Mouse (Mus musculus): ENCODE data around the gene Pknox1. TPM values are rescaled to one million over a fixed set of nuclear protein-coding genes. Genes with fewer than 3 reads are reported as not detected.
"Not testable (repeated sequence)": the region's sequence is repeated elsewhere in the genome, so short reads cannot be mapped to it uniquely, and the experiment has no call there.

Pknox1 gene
- 30.6 and 31.3 TPM in 2 replicates for polyA plus RNA-seq (2016; fragmentation: Nextera tagmentation; extraction: Ambion mirVana)

GRCm38 (mm10) chr17:31564015-31564857, at the start of gene Pknox1:
Pknox1 (plus strand) TSS chr17:31564734.
- WGBS = under 1% methylated on average over 50 of the region's 72 CpGs
- peak; percentile 96 for ATAC-seq (ENCODE audit: low FRiP score)

GRCm38 (mm10) chr17:31519344-31519945, 45.1 kb upstream of the Pknox1 start:
- Histone ChIP-seq H3K36me3 (replicated peaks) (peaks cover 14% of the 10 kb centered on the region), H3K9ac (peak overlapping the region; percentile 64; the same call in 1 of the 2 replicates), H3K27me3 (peaks cover 4% of the 10 kb centered on the region; the same call in 1 of the 2 replicates), H3K4me2 (peak overlapping the region; percentile 70), H3K9me3 (no peaks in the 10 kb centered on the region), H3K4me3 (replicated peaks) (peak overlapping the region; percentile 64), H3K4me1 (peaks cover 18% of the 10 kb centered on the region), H3K27ac (no peak overlapping the region)
- ATAC-seq (ENCODE audit: low FRiP score) = peak; percentile 76
- 1% methylated on average over 7 of the region's 7 CpGs for WGBS

More at GRCm38 (mm10) chr17:31564015-31564857, at the start of gene Pknox1:
- Histone ChIP-seq H3K27ac (peak within 1 kb of the TSS; percentile 99), H3K4me2 (peak within 1 kb of the TSS; percentile 86), H3K9ac (peak within 1 kb of the TSS; percentile 86), H3K36me3 (replicated peaks) (no peaks in the 10 kb centered on the region), H3K4me3 (replicated peaks) (peak within 1 kb of the TSS; percentile 79), H3K9me3 (no peaks in the 10 kb centered on the region), H3K27me3 (no peaks in the 10 kb centered on the region), H3K4me1 (peaks cover 36% of the 10 kb centered on the region)

DNA sequence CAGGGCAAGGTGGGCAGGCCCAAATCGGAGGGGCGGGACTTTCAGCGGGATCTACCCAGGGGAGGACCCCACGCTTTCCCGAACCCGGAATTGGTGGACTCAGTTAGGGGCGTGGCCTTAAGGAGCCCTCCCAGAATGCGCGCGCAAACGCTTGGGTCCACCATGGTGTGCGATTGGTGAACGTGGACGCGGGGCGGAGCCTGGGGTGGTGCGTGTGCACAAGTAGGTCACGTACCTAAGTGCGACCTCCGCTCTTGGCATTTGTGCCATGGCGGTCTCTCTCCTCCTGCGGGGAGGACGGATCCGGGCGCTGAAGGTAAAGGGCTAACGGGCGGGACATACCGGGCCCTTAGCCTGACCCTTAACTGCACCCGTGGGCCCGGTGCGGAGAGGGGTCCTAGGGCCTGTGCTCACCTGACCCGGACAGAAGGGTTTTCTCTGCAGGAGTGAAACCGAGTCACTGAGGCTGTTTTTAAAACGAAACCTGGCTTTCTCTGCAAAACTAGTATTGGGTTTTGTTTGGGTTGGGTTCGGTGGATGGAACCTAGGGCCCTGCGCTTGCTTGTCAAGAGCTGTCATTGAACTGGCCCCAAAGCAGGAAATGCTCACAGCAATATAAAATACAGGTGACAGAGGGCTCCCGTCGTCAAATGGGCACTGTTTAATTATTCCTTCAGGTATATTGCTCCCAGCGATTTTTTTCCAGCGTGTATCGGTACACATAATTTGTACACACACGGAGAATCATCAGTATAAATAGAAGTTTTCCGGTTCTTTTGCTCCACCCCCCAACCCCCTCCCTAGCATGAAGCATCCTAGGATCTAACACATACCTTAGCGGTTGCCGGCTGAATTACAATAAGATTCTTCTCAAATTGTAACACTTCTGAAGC, 44.3 kb upstream of the Pknox1 start, which contains the start of the genes Wdr4 and Ndufv3:
Wdr4 (minus strand) TSS at position 35 of the 893 bp plus-strand sequence.
Ndufv3 (plus strand) TSS at position 170 of the 893 bp plus-strand sequence.
- Histone ChIP-seq H3K9ac (peak within 1 kb of the TSS; percentile 64), H3K4me1 (peaks cover 18% of the 10 kb centered on the region), H3K4me3 (replicated peaks) (peak within 1 kb of the TSS; percentile 64), H3K9me3 (no peaks in the 10 kb centered on the region), H3K27ac (peak within 1 kb of the TSS; percentile 74), H3K4me2 (peak within 1 kb of the TSS; percentile 70), H3K36me3 (replicated peaks) (peaks cover 20% of the 10 kb centered on the region), H3K27me3 (peaks cover 4% of the 10 kb centered on the region; the same call in 1 of the 2 replicates)
- peak; percentile 97 for ATAC-seq (ENCODE audit: low FRiP score)
- WGBS = under 1% methylated on average over 45 of the region's 45 CpGs

DNA sequence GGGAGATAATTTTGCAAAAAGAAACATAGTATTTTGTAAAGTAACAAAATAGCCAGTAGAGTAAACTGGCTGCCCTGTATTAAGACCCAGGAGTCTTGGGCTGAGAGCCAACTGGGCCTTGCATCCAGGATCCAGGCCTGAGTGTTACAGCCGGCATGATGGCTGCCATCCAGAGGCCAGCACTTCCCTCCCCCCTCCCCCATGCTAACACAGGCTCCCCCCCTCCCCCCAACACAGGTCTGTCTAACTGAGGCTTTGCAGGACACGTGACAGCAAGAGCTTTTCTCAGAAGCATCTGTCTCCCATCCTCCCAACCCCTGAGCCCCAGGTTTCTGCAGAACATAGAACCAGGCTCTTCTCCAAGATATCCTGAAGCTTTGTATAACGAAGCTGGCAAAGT, 43.6 kb upstream of the Pknox1 start:
- H3K27ac ChIP-seq = no peak overlapping the region
- peaks cover 20% of the 10 kb centered on the region for H3K36me3 ChIP-seq (replicated peaks)
- peaks cover 4% of the 10 kb centered on the region; the same call in 1 of the 2 replicates for H3K27me3 ChIP-seq
- H3K4me2 ChIP-seq = peak overlapping the region; percentile 70
- 0 out of 2 replicates have a peak, but pooled peaks have one; percentile 12 for ATAC-seq (ENCODE audit: low FRiP score)
- no peaks in the 10 kb centered on the region for H3K9me3 ChIP-seq
- peak overlapping the region; percentile 64 for H3K4me3 ChIP-seq (replicated peaks)
- H3K4me1 ChIP-seq = peaks cover 18% of the 10 kb centered on the region
- peak overlapping the region; percentile 64; the same call in 1 of the 2 replicates for H3K9ac ChIP-seq
- WGBS = 14% methylated on average over 3 of the region's 3 CpGs

- Histone ChIP-seq H3K36me3 (replicated peaks) (peaks cover 24% of the 10 kb centered on the region), H3K4me3 (replicated peaks) (no peak overlapping the region), H3K4me1 (peaks cover 18% of the 10 kb centered on the region), H3K27ac (peak overlapping the region; percentile 5; the same call in 1 of the 2 replicates), H3K9ac (no peak overlapping the region), H3K4me2 (0 out of 2 replicates have a peak overlapping the region, but pooled peaks have one; percentile 70), H3K27me3 (peaks cover 4% of the 10 kb centered on the region; the same call in 1 of the 2 replicates), H3K9me3 (no peaks in the 10 kb centered on the region)
- WGBS = 93% methylated on average over 6 of the region's 6 CpGs
- ATAC-seq (ENCODE audit: low FRiP score) = no peak
Observed at GRCm38 (mm10) chr17:31521948-31522347, 42.6 kb upstream of the Pknox1 start.

DNA sequence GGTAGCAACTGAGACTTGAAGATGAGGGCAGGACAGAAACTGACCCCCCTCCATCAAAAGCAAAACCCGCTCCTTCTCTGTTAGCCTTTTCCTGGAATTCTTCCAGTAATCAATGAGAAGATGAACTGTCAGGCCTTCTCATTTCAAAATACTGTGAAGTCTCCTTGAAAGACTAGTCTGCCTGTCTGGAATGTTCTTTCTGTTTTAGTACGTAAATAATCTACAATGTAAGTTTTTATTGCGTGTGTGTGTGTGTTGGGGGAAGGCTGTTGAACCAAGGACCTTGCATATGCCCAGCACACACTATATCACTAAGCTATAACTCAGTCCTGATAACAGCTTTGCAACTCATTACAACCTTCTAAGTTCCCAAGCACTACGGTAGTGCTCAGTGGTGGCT, 39.4 kb upstream of the Pknox1 start:
- H3K36me3 ChIP-seq (replicated peaks) = peaks cover 49% of the 10 kb centered on the region
- no peaks in the 10 kb centered on the region for H3K9me3 ChIP-seq
- H3K4me2 ChIP-seq = no peak overlapping the region
- no peak overlapping the region for H3K4me3 ChIP-seq (replicated peaks)
- 97% methylated on average over 4 of the region's 4 CpGs for WGBS
- no peak overlapping the region for H3K27ac ChIP-seq
- H3K27me3 ChIP-seq = no peaks in the 10 kb centered on the region
- no peak for ATAC-seq (ENCODE audit: low FRiP score)
- H3K4me1 ChIP-seq = peaks cover 18% of the 10 kb centered on the region
- H3K9ac ChIP-seq = no peak overlapping the region

DNA sequence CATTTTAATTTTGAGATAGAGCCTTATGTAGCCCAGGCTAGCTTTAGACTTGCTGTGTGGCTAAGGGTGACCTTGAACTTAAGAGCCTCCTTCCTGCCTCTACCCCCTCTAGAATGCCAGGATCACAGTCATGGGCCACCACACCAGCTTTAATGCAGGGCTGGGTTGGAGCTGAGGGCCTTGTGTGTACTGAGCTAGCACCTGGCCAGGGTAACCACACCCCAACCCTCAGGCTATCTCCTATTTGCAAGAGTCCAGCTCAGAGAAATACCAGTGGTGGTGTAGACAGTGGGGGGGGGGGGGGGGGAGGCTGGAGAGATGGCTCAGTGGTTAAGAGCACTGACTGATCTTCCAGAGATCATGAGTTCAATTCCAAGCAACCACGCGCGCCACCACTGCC, 38.7 kb upstream of the Pknox1 start:
- Histone ChIP-seq H3K9ac (no peak overlapping the region), H3K4me1 (peaks cover 11% of the 10 kb centered on the region), H3K27me3 (no peaks in the 10 kb centered on the region), H3K9me3 (no peaks in the 10 kb centered on the region), H3K4me3 (replicated peaks) (no peak overlapping the region), H3K27ac (no peak overlapping the region), H3K36me3 (replicated peaks) (peaks cover 51% of the 10 kb centered on the region), H3K4me2 (no peak overlapping the region)
- 97% methylated on average over 3 of the region's 3 CpGs for WGBS
- ATAC-seq (ENCODE audit: low FRiP score) = no peak

DNA sequence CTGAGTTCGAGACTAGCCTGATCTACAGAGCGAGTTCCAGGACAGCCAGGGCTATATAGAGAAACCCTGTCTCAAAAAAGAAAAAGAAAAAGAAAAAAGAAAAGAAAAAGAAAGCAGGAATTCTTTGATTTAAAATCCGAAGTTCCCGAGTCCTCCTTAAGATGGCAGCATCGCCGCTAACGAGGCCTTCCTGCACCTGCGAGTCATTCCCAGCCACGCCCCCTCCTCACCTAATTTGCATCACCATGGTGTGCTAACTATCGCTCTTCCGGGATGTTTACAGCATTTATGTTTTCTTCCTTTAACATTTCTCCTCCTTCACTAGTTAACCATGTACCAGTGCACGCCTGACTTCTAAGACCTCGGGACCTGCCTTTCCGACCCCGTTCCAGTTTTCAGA, 35.2 kb upstream of the Pknox1 start:
- 23% methylated on average over 15 of the region's 15 CpGs for WGBS
- Histone ChIP-seq H3K27ac (no peak overlapping the region), H3K27me3 (no peaks in the 10 kb centered on the region), H3K9me3 (no peaks in the 10 kb centered on the region), H3K4me3 (replicated peaks) (0 out of 2 replicates have a peak overlapping the region, but pooled peaks have one; percentile 9), H3K4me2 (peak overlapping the region; percentile 24; the same call in 1 of the 2 replicates), H3K36me3 (replicated peaks) (peaks cover 51% of the 10 kb centered on the region), H3K9ac (no peak overlapping the region), H3K4me1 (no peaks in the 10 kb centered on the region)
- peak; percentile 58 for ATAC-seq (ENCODE audit: low FRiP score)

- H3K36me3 ChIP-seq (replicated peaks) = peaks cover 43% of the 10 kb centered on the region
- H3K27ac ChIP-seq = no peak overlapping the region
- H3K4me3 ChIP-seq (replicated peaks) = no peak overlapping the region
- H3K9ac ChIP-seq = no peak overlapping the region
- no peak for ATAC-seq (ENCODE audit: low FRiP score)
- 90% methylated on average over 14 of the region's 14 CpGs for WGBS
- H3K4me1 ChIP-seq = peaks cover 14% of the 10 kb centered on the region
- no peaks in the 10 kb centered on the region for H3K27me3 ChIP-seq
- no peaks in the 10 kb centered on the region for H3K9me3 ChIP-seq
- H3K4me2 ChIP-seq = no peak overlapping the region
Observed at GRCm38 (mm10) chr17:31531441-31532158, 32.9 kb upstream of the Pknox1 start.

DNA sequence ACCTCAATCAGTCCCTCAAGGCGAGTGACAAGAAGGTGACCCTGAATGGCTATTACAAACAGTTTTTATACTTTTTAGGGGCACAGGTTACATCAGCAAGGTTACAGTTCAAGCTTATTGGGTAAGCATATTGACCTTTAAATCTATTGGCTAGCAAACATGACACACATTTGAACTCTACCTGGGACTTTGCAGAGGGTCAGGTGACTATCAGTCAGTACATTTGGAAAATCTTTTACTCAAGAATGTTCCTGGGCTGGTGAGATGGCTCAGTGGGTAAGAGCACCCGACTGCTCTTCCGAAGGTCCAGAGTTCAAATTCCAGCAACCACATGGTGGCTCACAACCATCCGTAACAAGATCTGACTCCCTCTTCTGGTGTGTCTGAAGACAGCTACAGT, 32.2 kb upstream of the Pknox1 start:
- WGBS = 98% methylated on average over 4 of the region's 4 CpGs
- ATAC-seq (ENCODE audit: low FRiP score); H3K4me3 ChIP-seq (replicated peaks); H3K4me2 ChIP-seq; H3K9ac ChIP-seq; H3K9me3 ChIP-seq; H3K27me3 ChIP-seq; H3K27ac ChIP-seq: not testable (repeated sequence)
- Histone ChIP-seq H3K4me1 (peaks cover 14% of the 10 kb centered on the region), H3K36me3 (replicated peaks) (peaks cover 36% of the 10 kb centered on the region)

GRCm38 (mm10) chr17:31535358-31535757, 29.2 kb upstream of the Pknox1 start:
- Histone ChIP-seq H3K4me2 (peak overlapping the region; percentile 27), H3K4me1 (peaks cover 18% of the 10 kb centered on the region), H3K4me3 (replicated peaks) (no peak overlapping the region), H3K27me3 (no peaks in the 10 kb centered on the region), H3K9ac (peak overlapping the region; percentile 40; the same call in 1 of the 2 replicates), H3K27ac (peak overlapping the region; percentile 95), H3K9me3 (no peaks in the 10 kb centered on the region), H3K36me3 (replicated peaks) (peaks cover 14% of the 10 kb centered on the region)
- ATAC-seq (ENCODE audit: low FRiP score) = peak; percentile 5; the same call in 1 of the 2 replicates
- WGBS = 81% methylated on average over 4 of the region's 4 CpGs
